Mouse (Mus musculus) urinary bladder, postnatal 14 days (tissue): ENCODE results near the gene Kcna2.

Experiments
- DNase-seq: peaks from one replicate; pipeline ENCODE4 v3.0.0; 2021; ENCODE audit warnings: low spot score

Kcna2 gene

GRCm38 (mm10) chr3:107101787-107102651, 1.1 kb downstream of the Kcna2 start:
- DNase-seq, result no peak

DNA sequence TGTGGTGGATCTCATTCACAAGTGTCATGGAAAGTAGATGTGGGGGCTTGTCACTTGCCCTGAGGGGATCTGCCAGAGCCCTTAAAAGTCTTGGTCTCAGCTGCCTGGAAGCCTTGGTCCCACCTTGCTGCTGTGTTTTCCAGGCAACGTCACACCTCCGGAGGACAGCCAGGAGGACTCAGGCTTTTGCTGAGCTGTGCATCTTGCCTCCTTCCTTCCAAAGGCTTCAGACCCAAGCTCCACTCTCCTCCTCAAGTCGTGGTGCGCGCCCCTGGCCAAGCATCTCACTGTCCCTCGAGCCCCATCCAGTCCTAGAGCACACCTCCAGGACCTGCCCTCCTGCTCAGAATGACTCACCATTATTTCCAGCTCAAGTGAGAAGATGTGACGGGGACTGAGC, 2.1 kb downstream of the Kcna2 start:
- DNase-seq, result no peak

DNA sequence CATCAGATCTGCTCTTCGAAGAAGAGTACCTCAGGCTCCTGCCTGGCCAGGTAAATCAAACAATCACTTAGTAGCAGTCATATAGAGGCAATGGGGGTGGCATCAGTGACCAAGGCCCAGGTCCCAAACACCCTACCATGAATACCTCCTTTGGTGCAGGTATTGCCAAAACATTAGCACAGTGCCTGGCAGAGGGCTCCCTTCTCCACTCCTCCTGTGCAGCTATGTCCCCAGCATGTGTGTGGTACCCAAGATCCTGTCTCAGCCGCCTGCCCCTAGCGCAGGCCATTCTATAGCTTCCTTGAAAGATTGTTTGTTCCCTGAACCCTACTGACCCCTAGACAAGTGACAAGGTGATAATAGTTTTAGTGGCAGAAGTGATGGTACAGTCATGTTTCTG, 2.5 kb downstream of the Kcna2 start:
- DNase-seq, result no peak

DNA sequence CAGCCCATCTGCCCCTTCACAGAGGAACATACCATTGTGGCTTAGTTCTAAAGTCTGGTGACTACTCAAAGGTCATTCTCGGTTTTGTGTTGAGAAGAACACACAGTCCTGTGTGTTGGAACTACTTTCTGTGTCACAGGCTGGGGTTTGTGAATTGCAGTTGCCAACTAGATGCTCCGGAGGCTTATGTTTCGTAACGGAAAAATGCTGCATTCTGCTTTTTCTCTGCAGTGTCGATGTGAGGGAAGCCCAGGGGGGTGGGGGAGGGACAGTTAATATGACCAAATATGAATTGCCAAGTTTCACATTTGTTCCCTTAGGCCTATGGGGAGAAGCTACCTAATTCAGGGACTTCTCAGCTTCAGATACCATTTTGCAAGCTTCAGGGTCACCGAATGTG, 5.0 kb downstream of the Kcna2 start:
- no peak for DNase-seq

GRCm38 (mm10) chr3:107112498-107112897, 11.6 kb downstream of the Kcna2 start:
- no peak for DNase-seq

DNA sequence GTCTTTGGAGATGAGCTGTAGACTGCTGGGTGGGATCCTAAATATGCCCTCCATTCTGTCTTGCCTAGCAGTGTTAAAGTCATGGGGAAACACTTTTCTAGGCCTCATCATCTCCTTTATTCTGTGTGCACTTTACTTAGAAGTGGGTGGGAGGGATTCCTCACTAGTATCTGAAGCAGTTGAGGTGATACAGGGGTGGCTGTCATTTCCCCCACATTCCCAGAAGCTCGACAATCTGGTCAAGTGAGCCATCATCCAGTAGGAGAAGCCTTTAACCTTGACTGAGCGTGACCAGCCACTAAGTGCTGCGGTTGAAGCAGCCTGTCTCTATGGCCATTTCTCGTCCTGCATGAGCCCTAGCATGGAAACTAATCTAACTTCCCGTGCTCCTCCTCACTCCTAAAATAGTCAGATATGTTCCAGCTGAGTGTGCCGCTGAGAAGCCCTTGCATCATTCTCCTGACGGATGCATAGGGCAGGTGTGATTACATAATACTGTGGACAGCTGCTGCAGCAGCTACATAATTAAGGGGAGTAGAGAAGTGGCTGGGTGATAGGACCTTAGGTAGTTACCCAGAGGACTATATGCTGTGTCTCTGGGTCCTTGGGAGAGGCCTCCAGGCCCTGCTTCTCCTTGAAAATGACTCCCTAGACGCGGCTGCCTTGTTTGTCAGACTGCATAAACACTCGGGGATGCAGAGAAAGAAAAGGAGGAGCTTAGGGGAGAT, 12.2 kb downstream of the Kcna2 start:
- no peak for DNase-seq

DNA sequence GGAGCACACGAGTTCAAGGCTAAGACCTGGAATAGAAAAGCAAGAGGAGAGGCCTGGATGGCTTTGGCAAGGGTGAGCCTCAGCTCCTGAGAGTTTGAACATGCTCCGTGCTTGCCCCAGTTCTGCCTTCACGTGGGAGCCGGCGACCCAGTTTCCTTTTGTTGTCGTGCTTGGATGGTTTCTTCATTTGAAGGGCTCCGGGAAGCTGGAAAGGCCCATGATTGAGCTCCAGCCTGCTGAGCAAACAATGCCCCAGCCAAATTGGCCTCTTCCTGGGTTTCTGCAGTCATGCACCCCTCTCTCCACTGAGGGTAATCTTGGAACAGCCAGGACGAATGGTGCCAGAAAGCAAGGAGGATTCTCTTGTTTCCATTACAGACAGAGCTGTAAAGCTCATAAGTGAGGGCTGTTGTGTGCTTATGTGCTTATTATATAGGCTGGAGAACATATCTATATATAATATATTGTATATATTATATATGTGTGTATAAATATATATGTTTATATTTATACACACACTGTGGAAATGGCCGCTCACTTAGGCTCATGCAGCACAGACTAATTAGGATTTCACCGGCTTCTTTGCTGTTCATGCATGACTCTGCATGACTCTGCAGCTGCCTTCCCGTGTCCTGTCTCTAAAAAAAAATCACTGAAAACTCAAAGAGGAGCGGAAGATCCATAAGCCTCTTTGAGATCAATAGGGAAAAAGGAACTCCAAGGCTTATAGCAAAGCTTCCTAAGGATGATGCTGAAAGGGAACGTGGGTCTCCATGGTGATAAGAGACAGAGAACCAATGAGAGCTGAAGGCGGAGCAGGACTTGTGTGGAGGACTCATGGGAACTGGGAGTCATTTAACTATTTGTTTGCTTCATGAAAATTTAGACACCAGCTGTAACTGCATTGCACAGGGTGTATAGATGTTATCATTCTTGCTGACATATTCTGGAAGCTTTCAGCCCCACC, 13.1 kb downstream of the Kcna2 start:
- peak; percentile 26 for DNase-seq

DNA sequence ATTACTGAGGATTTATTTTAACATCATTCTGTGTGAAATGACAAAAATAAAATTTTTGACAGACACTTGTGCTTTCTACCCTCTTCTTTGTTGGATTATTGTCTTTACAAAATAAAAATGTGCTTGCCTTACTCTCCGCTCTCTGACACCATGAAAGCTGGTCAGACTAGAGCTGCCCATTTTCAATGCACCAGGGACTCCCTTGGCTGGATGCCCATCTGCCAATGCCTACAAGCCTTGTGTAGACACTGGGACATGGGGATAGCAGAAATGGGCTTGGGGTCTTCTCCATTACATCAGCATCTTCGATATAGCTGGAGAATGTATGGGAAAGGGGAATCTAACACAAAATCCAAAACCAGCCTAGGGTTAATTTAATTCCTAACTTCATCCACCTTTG, 14.0 kb downstream of the Kcna2 start:
- DNase-seq, result no peak

- no peak for DNase-seq
Observed at GRCm38 (mm10) chr3:107115746-107116145, 14.8 kb downstream of the Kcna2 start.

- no peak for DNase-seq
Observed at GRCm38 (mm10) chr3:107119864-107120564, 19.1 kb downstream of the Kcna2 start.

DNA sequence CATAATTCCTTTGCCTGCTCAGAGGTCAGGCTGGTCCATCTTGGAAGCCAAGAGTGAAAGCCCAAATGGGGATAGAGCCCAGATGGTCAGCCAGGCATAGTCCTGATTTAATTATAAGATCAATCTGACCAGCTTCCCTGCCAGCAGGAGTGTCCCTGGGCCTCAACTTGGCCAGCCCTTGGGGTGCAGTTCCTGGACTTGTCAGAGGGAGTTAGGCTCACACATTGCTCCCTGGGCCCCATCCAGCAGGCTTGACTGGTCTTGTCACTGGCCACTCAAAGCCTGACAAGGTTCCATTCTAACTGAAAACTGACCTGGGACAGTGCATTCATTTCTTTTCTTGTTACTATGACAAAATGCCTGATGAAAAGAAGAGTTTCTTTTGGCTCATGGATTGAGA, 21.4 kb downstream of the Kcna2 start:
- DNase-seq, result no peak

- no peak for DNase-seq
Observed at GRCm38 (mm10) chr3:107127667-107128066, 26.7 kb downstream of the Kcna2 start.

DNA sequence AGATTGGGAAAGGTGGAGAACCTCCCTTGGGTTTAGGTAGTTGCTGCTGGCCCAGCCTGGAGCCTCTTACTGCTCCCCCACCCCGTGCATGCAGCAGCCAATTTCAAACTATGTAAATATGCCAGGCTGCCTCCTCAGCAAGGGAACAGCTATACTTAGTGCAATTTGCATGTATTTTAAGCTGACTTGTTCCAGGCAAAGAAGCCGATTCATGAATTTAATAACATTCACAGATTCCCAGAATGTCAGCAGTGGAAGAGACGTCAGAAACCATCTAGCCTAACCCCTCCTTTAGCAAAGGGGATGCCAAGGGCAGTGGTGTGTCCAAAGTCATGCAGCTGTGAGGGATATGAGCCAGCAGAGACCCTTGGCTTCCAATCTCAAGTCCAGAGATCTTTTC, 27.5 kb downstream of the Kcna2 start:
- no peak for DNase-seq

- no peak for DNase-seq
Observed at GRCm38 (mm10) chr3:107129251-107129650, 28.3 kb downstream of the Kcna2 start.

DNA sequence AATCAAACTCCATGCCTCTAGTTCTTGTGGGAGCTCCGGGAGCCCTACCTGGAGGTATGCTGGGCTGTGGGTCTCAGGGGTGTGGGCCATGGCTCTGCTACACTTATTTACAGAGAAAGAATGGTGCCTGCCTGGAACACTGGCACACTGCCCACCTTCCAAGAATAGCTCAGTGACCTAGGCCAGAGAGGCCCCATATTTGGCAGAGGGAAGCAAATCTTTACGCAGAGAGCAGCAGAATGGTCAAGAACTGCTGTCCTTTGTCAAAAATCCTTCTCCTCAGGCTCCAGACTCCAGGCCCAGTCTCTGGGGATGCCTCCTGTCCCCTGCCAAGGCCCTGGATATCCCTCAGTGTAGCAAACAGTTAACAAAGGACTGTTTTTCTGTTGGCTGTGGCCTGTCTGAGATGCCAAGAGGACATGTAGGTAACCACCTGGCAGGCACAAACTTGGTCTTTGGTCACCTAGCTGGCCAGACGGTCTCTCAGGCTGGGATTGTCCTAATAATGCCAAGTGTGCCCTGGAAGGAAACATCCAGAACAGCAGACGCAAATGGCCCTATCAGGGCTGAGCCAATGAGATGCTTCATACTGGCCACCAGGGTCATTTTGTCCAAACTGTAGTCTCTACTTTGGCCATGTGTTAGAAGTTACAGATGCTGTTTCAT, 29.8 kb downstream of the Kcna2 start:
- DNase-seq, result peak; percentile 25

- DNase-seq, result no peak
Observed at GRCm38 (mm10) chr3:107131846-107132245, 30.9 kb downstream of the Kcna2 start.

- no peak for DNase-seq
Observed at GRCm38 (mm10) chr3:107132651-107133050, 31.7 kb downstream of the Kcna2 start.

DNA sequence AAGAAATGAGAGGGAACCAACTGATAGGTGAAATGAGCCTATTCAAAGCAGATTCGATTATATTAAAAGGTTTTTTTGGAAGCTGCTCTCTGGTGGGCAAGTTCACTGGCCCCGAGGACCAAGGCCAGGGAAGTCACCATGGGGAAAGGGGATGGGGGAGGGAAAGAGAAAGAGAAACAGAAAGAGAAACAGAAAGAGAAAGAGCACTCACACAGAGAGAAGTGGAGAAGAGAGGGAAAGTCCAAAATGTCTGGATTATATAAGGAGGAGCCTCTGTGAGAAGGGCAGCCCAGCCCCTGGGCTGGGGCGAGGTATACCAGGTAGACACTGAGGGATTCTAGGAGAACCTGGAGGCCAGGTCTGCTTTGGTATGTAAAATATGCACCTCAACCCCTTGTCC, 33.5 kb downstream of the Kcna2 start:
- no peak for DNase-seq

DNA sequence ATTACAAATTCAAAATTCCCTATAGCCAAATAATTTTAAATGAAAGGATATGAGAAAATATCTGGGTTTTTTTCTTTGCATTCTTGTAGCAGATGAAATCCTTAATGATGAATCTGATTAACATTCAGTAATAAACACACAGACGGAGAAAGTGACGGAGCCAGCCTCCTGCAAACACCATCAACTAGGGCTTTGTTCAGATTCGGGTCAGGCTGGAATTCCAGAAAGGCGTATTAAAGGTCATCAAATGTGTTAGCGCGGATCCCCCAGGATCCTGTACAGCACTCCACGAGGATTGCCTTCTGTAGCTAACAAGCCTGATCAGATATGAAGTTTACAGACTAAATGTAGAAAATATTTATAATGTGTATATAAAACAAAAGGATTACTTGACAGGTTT, 46.2 kb downstream of the Kcna2 start:
- no peak for DNase-seq

- peak; percentile 46 for DNase-seq
Observed at GRCm38 (mm10) chr3:107149006-107149405, 48.1 kb downstream of the Kcna2 start.

DNA sequence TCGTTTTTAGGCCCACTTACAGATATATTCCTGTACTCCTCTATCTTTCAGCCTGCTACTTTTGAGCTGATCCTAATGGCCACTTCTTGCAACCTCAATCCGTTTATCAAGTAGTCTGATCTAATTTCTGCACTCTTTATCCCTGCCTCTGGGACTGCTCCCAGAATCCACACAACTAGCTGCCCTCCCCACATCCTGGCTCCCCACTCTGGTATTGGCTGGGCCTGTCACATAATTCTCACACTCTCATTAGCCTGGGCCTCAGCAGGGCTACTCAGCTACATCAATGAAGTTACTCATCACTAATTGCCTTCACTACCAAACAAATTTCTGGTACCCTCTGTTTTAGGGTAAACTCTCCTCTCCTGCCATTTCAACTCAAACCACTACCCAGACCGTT, 49.5 kb downstream of the Kcna2 start:
- DNase-seq, result no peak
